Mouse (Mus musculus) olfactory bulb, adult 2 months (tissue): ENCODE measurements around the gene Spocd1.

Source experiments
- CTCF ChIP-seq: fragments of 200-500 bp; IDR thresholded peaks from 2 replicates; pipeline ENCODE4 v1.5.1; 2012; ENCODE audit warnings: low read depth, mild to moderate bottlenecking, low read length, moderate library complexity; ENCODE audit not compliant: insufficient read depth
- POLR2A ChIP-seq: fragments of 200-500 bp; IDR thresholded peaks from 2 replicates; pipeline ENCODE4 v1.6.1; 2012; ENCODE audit warnings: mild to moderate bottlenecking, low read depth, low read length, moderate library complexity; ENCODE audit not compliant: insufficient read depth

DNA sequence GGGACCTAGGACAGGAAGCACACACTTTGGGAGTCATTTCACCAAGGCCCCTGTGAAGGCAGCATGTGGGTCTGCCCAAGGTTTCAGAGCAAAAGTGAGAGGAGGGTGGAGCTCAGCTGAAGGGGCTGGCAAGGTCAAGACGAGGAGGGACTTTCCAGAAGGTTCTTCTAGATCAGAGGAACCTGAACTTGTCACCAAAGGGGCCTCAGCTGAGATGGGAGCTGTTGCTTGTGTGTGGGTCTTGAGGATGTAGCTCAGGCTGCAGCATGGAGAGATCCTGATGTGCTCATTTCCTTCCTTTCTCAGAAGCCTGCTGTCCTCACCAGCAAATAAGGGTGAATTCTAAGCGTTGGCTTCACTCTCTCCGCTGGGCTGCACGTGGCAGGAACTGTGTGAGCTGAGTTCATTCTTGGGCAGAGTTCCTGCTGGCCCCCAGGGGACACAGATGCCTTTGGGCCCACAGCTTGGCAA, 19.8 kb upstream of the Spocd1 start:
- TF ChIP-seq POLR2A (no peak), CTCF (no peak)
